Mouse (Mus musculus): ENCODE measurements around the gene Ankrd24.
A peak's percentile ranks its signal among the peaks of the same experiment; 100 is the strongest.

Ankrd24 gene

DNA sequence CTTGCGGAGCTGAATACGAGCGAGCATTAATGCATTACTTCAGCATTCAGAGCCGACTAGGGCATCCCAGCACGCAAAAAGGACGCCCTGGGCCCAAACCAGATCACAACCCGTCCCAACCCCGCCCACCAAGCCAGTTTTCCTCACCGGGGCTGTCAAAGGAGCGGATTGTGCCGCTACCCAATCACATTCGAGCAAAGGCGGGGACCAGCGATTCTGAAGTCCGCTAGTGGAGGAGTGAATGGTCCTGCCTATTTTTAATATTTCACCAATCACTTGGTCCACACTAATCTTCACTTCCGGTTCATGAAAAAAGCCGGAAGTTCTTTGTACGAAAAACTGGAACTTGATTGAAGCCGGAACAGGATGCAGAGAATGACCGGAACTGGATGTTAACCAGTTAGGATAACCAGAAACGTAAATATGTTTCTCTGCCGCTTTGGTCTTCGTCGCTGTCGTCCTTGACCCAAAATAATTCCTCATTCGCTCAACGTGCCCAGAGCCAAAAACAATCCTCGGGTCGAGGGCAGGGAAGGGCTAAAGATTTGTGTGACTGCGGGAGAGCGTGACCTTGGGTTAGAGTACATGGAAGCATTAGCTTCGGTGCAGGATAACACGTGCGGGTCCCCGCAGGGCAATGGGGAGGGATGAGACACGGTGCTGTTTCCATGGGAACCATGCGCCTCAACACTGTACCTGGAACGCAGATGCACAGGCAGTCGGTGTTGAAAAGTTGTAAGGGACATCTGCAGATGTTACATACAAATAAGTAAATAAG is 22.2 kb upstream of the Ankrd24 start, which contains the start of gene BC025920:
Gene BC025920 (plus strand): TSS at position 297 of the 778 bp plus-strand sequence.
- peak; percentile 96 to 98 for DNase-seq

DNA sequence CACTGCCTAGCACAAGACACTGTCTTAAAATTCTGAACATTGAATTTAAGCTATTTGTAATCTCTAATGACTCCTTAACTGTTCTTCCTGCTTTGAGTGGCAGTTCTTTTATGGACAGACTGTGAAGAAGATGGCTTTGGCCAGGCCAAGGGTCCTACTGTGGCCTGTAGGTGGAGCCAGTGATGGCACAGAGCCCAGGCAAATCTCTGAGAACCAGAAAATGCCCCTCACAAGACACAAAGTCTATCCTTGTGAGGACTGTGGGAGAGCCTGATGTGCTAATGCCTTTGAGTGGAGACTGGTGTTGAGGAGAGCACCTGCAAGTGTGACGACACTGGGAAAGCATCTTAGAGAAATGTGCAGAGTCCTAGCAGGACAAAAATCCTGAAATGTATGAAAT is 20.0 kb upstream of the Ankrd24 start:
- DNase-seq: no peak

DNA sequence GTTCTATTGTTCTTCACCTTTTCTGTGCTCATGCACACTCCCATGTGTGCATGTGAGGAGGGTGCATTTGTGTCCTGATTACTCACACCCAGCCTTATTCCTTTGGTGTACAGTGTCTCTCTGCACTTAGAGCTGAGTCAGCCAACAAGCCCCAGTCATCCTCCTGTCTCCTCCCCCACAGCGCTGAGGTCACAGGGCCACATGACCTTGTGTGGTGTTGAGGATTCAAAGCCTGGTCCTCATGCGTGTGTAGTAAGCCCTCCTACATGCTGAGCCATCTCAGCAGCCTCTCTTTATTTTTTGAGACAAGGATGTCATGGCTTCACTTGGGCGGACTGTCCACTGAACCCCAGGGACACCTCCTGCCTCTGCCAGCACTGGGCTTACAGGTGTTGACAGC is 15.6 kb upstream of the Ankrd24 start:
- DNase-seq: no peak

DNA sequence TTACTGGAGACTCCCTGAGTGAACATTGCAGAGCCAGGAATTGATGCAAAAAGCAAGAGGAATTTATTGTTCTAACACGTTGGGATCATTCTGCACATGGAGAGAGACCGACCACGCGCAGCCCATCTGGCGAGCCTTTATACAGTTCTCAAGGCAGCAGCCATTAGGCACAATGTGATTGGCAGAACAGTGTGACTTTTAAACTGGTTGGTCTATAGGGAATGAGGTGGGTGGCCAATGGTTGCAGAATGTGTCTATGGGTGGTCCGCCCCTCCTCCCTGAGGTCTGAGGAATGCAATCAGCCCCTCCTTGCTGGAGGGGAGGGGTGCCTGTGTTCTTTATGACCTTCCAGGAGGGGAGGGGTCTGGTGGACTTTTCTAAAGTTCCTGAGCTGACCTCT is 12.9 kb upstream of the Ankrd24 start:
- no peak for DNase-seq

DNA sequence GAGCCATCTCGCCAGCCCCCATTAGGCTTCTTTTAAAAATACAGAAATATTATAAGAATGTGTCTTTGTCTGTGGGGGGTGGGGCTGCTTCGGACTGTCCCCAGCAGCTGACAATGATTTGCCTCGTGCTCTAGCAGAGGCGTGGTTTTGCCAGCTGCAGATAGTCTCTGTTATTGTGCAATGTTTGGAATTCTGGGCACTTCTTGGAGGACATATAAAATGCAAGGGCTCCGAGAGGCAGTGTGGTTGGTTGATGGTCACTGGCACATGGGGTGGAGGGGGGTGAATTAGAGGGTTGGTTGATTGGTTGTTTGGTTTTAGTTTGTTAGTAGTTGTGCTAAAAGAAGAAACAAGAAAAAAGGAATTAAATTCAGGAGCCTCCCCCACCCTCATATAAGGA is 8.4 kb upstream of the Ankrd24 start:
- DNase-seq: no peak

DNA sequence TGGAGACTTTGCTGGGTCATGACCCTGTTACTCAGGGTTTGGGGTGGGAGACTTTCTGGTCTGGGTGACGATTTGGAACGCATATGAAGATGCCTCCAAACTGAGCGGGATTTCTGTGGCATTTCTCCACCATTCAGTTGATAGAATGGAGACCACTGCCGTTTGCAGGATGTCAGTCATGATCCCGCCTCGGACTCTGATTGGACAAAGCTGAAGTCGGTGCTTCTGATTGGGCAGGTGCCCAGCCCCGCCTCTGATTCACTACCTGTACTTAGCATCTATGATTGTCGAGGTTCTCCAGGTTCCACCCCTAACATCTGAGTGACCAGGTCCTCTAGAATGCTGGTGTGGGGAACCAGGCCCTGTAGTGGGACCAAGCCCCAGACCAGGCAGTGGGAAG is 7.6 kb upstream of the Ankrd24 start:
- no peak for DNase-seq

DNA sequence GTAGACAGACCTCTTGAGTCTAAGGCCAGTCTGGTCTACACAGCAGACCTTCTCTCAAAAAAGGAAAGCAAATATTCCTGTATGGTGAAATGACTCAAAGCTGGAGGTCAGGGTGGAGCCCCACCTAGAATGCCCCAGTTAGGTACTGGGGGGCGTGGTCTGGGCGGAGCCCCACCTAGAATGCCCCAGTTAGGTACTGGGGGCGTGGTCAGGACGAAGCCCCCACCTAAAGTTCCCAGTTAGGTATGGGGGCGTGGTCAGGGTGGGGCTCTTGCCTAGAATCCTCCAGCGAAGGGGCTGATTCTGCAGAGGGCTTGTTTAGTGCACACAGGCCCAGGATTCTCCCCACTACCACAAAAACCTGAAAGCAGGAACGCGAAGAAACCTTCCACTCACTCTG is 4.9 kb upstream of the Ankrd24 start:
- DNase-seq: no peak

DNA sequence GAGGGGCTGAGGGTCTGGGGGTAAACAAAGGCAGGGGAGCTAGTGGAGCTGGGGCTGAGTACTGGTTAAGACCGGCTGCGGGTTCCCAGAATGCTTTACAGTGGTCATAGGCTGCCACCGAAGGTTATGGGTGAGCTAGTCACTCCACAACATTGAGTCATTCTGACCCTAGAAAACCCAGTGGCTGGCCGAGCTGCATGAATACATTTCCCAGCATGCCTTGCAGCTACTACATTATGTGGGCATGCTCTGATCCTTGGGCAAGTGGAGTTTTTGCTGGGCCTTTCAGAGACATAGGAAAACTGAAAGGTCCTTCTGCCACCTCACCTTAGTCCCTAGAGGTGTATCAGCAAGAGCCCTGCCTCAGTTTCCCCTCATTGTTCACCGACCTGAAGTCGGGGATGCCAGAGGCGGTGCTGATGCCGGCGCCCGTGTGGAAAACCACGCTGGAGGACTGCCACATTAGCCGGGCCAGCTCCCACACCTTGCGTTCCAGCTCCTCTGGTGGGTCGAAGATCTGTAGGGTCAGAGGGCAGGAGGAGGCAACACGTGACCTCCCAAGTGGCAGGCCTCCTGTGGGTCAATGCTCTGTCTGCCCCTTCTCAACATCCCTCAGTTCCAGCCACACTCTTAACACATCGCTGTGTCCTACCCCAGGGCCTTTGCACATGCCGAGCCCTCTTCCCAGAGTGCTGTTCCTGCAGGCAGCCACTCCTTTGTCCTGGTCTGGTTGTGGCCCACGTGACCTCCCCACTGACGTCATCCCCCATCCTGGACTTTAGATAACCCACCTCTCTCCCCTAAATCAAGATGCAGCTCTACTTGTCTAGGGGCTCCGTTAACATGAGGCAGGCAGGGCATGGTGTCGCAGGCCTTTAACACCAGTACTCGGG is 2.0 kb upstream of the Ankrd24 start:
- peak in 1 of 2 experiments; percentile 29 for DNase-seq

DNA sequence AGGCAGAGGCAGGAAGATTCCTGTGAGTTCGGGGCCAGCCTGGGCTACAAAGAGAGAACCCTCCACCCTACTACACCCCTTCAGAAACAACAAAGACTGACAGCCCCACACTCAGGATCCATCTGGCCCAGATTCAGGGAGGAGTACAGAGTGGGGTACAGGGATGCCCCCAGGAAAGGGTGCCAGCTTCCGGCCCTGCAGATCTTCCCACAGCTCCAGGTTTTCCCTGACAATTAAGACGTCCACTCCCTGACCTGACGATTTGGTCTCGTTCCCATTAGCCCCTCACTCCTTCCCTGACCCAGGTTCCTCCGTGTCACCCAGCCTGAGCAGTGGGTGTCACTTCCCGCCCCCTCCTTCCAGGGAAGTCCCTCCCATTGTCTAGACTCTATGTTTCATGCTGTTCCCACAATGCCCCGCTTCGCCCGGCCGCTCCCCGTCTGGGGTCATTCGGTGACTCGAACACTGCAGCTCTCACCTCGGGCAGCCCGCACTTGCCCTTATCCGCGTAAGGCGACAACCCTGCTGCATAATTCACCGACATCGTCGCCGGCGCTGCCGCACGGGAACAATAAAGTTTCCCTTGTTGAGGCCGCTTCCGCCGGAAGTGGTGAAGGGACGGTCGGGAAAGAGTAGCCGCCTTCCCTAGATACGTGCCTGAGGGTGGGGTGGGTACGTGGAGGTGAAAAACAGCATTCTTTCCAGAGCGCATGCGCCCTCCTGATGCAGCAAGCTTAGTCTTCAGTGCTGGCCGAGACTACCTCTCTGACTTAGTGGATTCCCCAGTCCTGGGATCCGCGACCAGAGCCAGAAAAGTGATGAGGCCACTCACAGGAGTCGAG is 1.1 kb upstream of the Ankrd24 start, which contains the start of gene Sirt6:
Gene Sirt6 (minus strand): TSS at position 804 of the 842 bp plus-strand sequence.
- DNase-seq: peak; percentile 93 to 95

DNA sequence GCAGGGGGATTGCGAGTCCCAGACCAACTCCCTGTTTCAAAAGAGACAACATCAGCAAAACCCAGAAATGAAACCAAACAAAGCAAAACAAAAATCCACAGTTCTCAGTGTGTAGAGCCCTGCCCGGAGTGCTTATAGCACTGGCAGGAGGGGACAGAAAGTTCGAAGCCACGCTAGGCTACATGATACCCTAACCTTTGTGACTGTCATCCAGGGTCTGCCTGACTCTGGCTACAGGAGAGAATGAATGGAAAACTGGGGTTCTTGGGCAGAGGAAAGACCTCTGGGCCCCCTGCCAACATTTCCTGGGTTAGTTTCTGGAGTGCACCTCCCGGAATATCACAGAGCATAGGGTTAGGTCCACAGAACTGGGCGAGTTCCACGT is 512 bp upstream of the Ankrd24 start:
- peak in 1 of 2 experiments; percentile 41 for DNase-seq

DNA sequence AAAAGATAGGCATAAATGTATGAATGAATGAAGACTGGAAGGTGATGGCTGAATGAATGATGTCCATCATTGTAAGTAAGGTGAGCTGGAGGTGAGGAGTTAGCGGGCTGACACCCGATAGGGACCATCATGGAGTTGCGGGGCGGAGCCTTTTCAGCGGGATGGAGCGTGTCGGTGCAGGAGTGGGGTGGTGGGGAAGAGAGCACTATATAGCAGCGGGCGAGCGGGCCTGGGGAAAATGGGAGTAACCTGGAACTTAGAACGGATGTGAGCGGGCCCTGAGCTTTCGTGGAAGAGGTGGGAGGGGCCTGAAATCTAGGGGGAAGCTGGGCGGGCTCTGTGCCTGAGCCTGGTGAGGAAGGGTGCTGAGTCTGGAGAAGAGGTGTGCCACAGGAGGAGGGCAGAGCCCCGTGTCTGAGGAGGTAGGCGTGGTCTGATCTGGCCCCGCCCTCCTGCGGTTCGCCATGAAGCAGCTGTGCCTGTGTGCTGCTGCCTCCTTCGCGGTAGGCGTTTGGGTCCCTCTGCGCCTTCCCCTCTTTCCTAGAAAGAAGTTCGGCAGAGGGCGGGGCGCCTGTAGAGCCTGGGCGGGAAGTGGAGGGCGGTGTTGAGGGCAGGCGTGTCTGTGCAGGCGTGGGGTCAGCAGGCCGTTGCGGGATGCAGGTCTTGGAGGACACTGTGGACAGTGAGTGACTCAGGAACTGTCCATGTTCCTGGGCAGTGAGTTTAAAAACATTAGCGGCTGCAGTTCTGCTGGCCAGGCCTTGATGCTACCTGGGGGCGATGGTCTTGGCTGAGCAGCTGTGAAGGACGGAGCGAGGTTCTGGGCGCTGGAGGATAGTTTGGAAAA is 5.1 kb downstream of the Ankrd24 start:
- DNase-seq: peak; percentile 90 to 93

DNA sequence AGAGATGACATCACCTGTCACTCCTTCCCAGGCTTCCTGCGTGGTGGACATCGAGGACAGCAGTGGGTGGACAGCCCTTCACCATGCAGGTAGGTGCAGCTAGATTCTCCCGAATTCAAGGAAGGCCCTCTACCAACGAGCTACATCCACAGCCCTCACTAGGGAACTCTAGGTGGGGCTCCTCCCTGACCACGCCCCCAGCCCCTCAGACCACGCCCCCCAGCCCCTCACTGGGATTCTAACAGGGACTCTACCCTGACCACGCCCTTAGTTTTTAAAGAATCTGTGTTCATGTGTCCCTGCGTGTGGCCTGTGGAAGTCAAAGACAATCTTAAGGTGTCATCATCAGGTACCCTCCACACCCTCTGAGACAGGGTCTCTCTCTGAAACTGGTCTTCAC is 8.0 kb downstream of the Ankrd24 start:
- no peak for DNase-seq

DNA sequence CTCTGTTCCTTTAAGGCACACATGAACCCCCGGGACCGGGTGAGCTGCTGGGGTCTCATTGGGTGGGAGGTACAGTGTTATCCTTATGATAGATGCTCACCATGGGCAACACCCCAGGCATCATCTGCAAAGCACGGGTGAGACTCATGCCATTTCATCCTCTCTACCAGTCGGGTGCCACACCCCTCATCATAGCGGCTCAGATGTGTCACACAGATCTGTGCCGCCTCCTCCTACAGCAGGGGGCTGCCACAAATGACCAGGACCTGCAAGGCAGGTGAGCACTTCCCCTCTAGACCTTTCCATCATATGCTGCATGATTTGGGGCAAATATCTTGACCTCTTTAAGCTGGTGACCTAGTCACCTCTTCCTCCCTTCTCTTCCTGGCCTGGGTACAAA is 9.8 kb downstream of the Ankrd24 start:
- DNase-seq: no peak

DNA sequence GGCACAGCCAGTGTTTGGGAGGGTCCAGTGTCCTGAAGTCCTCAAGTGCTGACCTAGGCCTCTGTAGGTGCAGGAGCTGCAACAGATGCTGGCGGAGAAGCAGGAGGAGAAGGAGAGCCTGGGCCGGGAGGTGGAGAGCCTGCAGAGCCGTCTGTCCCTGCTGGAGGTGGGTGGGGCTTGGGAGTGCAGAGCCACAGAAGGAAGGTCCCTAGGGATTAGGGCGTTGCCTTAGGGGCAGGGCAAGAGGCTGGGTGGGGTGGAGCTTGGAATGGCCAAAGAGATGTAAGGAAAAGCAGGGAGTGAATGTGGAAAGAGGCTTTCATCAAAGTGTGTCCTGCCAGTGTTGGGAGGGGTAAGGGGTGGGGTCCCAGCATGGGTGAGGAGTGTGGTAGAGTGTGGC is 12.5 kb downstream of the Ankrd24 start:
- peak; percentile 14 to 42 for DNase-seq

DNA sequence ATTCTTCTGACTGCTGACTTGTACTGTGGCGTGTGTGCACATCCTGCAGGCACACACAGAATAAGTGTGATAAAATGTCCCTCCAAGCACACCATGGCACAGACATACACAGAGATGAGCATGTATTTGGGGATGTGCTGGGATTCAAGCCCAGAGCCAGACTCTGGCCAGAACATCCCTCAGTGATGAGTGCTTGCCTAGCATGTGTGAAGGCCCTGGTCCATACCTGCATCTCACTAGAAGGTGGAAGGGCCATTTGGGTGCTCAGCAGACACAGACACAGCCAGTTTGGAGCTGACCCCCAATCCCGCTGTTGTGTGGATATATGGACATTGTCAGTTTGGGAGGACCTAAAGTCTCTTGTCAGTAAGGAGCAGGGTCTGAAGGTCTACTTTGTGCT is 13.2 kb downstream of the Ankrd24 start:
- DNase-seq: no peak

DNA sequence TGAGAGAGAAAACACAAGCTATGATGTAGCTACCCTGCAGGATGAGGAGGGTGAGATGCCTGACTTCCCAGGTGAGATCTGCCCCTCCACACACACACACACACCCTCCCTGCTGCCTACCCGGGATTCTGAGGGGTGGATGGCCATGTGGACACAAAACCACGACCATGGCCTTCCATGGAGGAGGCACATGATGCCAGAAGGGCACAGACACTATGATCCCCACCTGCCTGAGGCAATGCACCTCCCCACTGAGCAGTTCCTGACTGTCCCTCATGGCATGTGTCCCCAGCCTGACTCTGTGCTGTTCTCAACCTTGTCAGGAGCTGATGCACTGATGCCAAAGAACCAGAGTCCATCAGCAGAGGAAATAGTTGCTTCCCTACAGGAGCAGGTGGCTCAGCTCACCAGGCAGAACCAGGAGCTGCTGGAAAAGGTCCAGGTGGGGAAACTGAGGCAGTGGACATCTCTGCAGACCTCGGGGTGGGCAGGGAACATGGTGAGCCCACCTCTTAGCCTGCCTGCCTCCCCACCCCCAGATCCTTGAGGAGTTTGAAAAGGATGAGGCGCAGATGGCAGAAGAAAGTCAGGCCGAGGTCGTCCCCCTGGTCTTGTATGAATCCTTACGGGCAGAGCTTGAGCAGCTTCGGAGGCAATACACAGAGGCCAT is 13.8 kb downstream of the Ankrd24 start:
- DNase-seq: no peak

DNA sequence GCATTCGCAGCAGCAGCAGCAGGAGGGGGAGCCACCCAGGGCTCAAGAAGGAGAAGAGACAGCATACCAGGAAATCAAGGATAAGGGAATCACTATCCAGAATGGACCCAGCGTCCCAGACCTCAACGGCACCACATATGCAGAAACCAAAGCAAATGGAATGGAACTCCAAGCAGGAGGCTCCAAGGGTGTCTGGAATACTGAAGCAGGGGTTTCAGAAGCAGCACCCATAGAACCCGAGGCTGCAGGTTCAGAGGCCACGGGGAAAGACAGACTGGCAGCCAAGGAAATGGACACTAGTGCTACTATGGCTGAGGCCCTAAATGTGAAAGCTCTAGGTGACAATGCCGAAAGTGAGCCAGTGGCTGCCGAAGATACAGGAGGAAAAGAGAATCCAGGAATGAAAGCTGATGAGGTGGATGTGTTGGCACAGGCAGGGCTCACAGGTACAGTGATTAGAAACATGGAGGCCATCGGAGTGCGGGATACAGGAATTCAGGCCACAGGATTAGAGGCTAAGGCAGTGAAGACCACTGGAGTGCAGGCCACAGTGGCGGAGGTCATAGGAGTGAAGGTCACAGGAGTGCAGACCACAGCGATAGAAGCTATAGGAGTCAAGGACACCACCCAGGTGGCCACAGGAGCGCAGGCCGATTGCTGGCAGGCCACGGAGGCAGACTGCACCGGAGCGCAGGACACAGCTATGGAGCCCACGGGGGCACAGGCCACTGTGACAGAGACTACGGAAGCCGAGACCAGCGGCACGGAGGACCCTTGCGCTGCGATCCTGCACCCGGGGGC is 14.5 kb downstream of the Ankrd24 start:
- DNase-seq: no peak

DNA sequence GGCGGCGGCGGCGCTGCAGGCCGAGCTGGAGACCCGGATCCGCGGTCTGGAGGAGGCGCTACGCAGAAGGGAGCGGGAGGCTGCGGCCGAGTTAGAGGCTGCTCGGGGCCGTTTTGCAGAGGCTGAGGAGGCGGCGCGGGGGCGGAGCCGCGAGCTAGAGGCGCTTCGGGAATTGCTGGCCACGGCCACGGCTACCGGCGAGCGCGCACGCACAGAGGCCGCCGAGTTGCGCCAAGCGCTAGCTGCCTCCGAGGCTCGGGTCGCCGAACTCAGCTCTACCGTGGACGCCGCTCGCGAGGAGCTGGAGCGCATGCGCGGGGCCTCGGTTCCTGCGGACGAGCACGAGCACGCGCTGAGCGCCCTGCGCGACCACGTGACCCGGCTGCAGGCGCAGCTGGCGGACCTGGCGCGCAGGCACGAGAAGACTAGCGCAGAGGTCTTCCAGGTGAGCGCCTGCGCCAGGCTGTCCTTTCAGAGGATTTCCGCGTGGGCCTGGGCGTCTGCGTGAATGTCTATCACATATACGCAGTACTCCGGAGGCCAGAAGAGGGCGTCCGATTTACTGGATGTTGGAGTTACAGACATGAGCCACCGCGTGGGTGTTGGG is 15.2 kb downstream of the Ankrd24 start:
- peak; percentile 96 to 98 for DNase-seq

DNA sequence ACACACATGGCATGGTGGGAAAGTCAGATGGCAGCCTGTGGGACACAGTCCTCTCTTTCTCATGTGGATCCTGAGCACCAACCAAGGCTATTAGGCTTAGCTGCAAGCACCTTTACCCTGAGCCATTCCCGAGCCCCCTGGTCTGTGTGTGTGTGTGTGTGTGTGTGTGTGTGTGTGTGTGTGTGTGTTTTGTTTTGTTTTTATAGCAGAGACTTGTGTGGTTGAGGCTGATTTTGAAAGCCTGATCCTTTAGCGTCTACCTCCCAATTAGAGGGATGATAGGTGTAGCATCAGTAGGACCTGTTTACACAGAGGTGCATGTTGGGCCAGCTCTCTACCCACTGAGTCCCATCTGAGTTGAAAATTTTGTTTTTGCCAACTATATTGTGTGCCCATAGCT is 15.8 kb downstream of the Ankrd24 start:
- DNase-seq: no peak

DNA sequence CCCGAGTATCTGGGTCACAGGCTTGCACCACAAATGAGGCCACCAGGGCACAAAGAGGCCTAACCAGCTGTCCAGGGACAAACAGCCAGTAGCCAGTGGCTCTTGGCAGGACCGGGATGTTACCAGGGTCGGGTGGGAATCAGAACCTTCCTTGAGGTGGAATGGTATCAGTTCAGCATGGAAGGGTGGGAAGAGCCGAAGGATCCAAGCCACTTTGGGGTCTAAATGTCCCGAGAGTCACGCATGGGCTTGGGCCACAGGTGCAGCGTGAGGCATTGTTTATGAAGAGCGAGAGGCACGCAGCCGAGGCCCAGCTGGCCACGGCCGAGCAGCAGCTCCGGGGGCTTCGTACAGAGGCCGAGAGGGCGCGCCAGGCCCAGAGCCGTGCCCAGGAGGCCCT is 16.4 kb downstream of the Ankrd24 start:
- DNase-seq: no peak
